Mouse (Mus musculus) brain, embryonic 18.5 days (tissue): ENCODE measurements around the gene Dcp1b.

Experiments used
- DNase-seq: peaks from one replicate; pipeline ENCODE4 v3.0.0-alpha.2; 2012; ENCODE audit warnings: low read depth, low spot score

Gene Dcp1b

DNA sequence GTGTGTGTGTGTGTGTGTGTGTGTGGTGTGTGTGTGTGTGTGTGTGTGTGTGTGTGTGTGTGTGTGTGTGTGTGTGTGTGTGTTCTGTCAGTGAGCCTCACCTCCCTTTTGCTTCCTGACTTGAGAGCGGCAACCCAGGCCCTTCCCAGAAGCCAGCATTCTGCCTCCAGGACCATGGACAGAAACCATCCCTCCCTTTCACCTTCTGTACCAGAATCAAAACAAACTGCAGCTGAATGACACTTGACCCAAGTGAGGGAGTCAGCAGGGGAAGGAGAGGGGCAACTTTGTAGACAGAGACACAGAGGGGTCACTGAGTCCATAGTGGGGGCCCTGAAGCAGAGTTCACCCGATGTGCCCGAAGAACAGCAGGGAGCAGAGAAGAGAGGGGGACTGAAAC, 58.0 kb downstream of the Dcp1b start:
- DNase-seq = no peak

DNA sequence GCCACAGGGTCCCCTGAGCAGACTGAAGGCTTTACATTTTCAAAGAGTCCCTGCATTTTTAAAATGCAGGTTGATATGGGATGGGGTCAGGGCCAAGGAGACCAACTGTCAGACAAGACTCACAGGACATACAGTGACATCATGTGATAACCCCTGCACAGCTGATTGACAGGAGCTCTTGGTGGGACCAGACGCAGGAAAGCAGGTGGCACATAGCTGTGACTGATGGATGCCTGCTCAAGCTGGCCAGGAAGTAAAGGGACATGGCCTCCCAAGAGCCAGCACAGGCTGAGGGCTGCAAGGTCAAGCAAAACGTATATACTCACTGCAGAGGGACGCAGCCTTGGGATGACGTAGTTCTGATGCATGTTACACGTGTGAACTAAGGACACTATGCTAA, 60.4 kb downstream of the Dcp1b start:
- DNase-seq = no peak

DNA sequence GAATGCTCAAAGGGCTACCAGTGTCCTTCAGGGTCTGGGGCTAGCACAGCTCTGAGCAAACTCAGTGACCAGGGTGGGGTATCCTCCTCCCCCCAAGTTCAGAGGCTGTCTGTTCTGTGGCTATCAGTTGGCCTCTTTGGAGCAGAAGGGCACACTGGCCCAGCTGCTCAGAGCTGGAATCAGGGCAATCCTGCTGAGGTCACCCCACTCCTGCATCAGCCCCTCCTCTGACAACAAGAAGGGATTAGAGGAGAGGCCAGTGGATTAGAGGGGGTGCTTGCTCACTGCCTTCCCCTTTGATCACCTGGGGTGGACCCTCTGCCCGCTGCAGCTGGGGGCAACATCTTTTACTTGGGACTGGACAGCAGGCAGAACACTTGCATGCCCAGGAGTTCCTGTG, 61.2 kb downstream of the Dcp1b start, which contains the start of gene Cacna2d4:
Cacna2d4 (plus strand) TSS at position 286 of the 400 bp plus-strand sequence.
- DNase-seq = no peak

DNA sequence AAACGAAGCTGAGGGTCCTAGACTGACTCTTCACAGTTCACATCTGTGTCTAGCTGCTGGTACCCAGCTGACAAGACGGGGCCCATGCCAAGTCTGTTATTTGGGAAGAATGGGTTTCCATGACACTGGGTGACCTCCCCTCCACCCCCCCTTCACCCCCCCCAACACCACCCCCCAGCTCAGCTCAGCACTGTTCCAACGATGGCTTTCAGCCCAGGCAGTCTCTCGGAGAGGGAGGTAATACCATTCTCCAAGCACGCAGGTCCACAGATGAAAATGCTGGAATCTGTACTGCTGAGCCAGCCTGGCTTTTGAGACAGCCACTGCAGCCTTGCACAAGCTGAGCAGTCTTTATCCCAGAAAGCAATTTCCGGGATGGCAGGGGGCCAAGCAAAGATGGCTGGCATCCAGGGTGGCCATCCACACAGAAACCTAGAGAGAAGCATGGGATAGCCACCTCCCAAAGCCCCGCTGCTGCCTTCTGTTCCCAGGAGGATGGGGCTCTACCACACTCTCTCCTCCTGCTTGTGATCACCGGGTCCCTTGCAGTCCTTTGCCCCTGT, 62.5 kb downstream of the Dcp1b start:
- DNase-seq = peak; percentile 50

DNA sequence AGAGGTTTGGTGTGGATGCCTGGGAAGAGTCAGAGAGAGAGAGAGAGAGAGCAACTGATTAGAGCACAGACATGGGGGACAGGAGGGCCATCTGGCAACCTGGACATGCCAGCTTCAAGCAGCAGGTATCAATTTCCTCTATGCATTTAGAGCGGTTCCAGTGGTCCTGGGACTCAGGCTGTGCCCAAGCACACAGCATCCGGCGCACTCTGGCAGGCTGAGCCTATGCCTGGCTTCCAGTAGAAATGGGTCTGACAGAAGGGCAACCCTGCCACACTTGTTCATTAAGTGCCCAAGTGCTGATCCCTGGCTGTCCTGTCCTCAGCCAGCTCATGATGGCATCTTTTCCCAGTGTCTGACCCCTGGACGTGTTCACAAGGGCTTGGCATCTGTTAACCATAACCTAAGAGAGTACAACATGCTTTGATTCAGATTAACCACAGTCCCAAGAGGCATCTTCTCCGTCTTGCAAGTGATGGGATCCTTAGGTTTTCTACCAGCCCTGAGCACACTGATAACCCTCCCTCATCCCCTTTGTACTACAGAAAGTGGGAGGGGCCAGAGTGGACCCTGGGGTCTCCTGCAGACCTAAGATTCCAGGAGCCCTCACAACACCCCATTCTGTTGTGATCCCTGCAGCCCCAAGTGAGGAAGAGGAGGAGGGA, 64.4 kb downstream of the Dcp1b start:
- no peak for DNase-seq

DNA sequence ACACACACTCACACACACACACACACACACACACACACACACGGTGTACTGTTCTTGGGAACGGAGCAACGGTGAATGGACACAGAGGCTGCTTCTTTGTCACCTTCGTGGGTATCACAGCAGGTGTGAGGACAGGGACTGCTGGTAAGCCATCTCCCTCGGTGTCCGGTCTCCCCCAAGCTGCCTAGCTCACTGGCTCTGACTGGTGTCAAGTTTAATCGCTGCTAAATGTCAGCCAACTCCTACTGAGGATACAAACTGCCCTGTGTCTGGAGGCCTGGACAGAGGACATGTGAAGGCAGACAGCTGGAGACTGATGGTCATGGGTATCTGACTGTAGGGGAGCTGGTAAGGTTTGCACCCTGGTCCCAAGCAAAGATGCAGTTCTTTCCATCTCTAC, 65.2 kb downstream of the Dcp1b start:
- no peak for DNase-seq

DNA sequence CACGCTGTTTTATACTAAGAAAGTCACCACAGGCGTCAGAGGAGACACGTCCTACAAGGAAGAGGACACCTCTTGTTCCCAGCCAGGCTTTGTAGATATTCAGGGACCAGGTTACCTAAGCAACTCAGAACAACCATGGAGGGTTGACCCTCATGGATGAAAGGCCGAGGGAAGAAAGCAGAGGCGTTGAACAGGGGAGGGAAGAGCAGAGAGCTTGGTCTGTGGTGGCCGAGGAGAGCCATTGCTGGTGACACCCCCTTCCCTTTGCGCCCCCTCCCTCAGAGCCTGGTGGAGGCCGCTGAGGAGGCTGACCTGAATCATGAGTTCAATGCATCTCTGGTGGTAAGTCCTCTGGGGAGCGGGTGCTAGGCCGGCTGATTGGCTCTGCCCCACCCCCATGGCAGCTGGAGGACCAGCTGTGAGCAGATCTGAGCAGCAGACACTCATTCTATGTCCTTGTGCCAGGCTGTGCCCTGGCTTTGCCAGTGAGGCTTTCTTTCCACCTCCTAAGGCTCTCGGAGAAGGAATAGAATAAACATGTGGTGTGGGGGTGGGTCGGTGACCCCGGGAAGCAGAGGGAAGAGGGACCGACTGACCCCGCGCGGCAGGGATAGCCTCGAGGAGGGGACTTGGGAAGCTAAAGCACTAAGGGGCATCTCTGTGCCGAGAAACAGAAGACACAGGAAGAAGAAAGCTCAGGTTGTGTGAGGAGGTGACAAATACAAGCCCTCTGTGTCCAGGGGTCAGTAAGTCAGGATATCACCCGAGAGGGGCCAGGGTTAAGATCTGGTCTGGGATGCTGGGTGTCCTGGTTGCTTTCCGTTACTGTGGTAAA, 66.0 kb downstream of the Dcp1b start:
- DNase-seq = no peak

DNA sequence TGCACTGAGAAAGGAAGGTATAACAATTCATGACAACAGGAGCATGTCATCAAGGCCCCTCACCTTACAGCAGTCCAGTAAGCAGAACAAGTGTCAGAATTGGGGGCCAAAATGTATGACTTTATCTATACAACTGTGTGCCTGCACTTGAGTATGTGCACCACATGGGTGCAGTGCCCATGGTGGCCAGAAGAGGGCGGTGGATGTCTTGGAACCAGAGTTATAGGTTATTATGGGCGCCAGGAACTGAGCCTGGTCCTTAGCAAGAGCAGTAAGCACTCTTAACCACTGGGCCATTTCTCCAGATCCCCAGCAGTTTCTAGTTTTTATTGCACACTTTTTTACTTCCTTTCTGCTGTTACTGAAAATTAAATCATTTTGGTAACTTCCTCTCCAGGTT, 71.0 kb downstream of the Dcp1b start:
- no peak for DNase-seq

DNA sequence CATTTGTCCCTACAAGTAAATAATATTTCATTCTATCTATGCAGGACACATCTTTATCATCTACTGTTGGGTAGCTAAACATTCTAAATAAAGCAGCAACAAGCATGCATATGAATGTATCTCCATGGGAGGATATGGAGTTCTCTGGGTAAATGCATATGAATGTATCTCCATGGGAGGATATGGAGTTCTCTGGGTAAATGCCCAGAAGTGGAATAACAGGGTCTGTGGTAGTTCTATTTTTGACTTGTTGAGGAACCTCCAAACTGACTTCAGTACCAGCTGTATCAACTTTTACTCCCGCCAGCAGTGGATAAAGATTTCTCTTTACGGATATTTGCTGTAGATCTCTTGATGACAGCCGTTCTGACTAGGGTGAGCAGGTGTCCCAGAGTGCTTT, 73.5 kb downstream of the Dcp1b start:
- no peak for DNase-seq

DNA sequence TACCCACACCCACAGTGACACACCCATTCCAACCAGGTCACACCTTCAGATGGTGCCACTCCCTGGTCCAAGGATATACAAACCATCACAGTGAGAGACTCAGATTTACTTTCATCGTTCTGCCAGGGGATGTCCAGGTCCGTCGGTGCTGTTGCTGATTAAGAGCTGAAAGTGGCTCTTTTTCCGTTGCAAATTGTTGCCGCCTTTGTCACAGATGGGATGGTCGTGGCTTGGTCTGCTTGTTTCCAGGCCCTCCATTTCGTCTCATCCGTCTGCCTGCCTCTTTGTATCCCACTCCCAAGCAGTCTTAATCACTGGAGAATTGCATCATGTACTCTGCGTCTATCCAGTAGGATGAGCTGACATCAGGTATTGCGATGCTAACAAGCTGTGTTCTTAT, 74.7 kb downstream of the Dcp1b start:
- no peak for DNase-seq

DNA sequence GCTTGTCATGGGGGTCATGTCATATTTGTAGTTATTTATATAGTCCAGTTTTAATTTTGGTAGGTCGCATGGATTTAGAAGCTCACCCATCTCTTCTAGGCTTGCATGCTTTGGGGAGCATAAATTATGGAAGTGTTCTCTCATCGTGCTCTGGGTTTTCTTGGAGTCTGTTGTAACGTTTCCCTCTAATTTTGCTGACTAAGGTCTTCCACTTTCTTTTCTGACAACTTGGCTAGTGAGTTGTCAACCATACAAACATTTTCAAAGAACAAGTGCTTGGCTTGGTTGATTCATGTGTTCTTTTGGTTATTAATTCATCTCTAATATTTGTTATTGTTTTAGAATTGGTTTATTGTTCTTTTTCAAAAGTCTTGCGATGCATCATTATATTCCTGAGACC, 76.7 kb downstream of the Dcp1b start:
- DNase-seq = no peak
